Mouse (Mus musculus): ENCODE data around the gene Eml6. TPM values are rescaled to one million over a fixed set of nuclear protein-coding genes. Genes with fewer than 3 reads are reported as not detected.

Eml6 gene
- total RNA-seq (2023), result 1 to 10 TPM; 1.2 to 3.7 TPM

GRCm38 (mm10) chr11:30025835-30026472 is at the start of gene Eml6:
TSS of gene Eml6 (minus strand) at chr11:30026033.

GRCm38 (mm10) chr11:29825271-29825718 is 200.5 kb downstream of the Eml6 start, which contains the start of gene 4931440F15Rik:
TSS of gene 4931440F15Rik (minus strand) at chr11:29825668.

Other genes with a start within 250 kb of the Eml6 start
- under 1 TPM; 0.31 to 0.48 TPM for gene 4931440F15Rik, start 200.4 kb downstream of the Eml6 start, total RNA-seq (2023)
- 100 to 1,000 TPM in 1 of 2 experiments, 10 to 100 TPM in 1; 97.2 to 101 TPM for gene Sptbn1, start 242.1 kb upstream of the Eml6 start, total RNA-seq (2023)

Measured in neutrophil, adult 83 days (primary cell).